8 mouse cellular contexts compared by ENCODE assay signal in the genomic region with DNA sequence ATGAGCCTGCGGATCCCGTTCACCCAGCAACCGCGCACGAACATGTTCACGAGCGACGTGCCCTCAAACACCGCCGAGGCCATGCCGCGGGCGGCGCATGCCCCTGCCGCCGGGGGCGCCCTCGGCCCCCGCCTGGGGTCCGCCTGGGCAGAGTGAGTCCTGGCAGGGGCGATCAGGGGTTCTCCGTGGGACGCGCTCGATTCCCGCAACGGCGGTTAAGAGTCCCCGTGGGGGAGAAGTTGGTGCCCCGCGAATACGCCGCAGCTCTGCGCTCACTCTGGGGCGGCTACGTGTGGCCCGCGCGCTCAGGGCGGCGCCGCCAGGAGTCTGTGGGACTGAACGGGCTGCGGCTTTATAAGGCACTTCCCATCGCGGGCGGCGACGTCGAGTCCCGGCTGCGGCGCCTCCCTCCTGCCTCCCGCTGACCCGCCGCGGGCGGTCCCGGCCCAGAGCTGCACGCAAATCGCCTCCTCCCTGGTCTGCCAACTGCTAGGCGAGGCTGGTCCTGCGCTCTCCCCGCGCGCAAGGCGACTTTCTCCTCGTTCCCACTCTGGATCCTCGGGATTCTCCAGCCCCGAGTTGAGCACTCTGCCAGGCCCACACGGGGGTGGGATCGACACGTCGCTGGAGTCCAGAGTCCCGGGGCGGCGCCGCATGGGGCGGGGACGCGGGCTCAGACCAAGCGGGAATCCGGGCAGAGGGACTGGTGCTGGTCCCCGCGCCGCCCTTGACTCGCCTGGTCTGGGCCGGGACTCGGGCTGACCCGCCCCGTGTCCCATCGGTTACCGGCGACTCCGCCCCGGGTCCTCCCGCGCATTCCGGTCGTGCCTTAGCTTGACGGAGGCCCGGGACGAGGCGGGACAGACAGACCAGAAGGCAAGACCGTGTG. TPM values are rescaled to one million over a fixed set of nuclear protein-coding genes. Genes with fewer than 3 reads are reported as not detected.
A peak's percentile ranks its signal among the peaks of the same experiment; 100 is the strongest.
DNase-seq lines count a peak whose midpoint lies in the region; ATAC-seq and TF ChIP-seq lines count a peak whose summit lies in the region.

No protein-coding gene starts in this region.

- H3K4me2 ChIP-seq in hindbrain, embryonic 12.5 days (replicated peaks) = peak overlapping the region; percentile 91

- peak; percentile 69 for ATAC-seq in hindbrain, embryonic 12.5 days (ENCODE audit: low FRiP score)

- no peak for TF ChIP-seq CTCF in bone marrow macrophage, adult 2 months (IDR thresholded peaks at IDR 0.05; ENCODE audit: low read depth, low read length)

- DNase-seq in ES-CJ7 (ENCODE audit: low read depth, low spot score) = peak; percentile 57
- peak; percentile 75 for DNase-seq in gastrocnemius, adult 18-20 months (ENCODE audit: low spot score)
- peak; percentile 48 to 52 for DNase-seq in layer of hippocampus, postnatal 36 days
- DNase-seq in lung, postnatal 4 days = peak; percentile 88 to 91
- DNase-seq in right cerebral cortex, postnatal 10 days (ENCODE audit: low spot score in 2 of 2) = peak; percentile 57 to 65
- DNase-seq in urinary bladder, postnatal 10 days (ENCODE audit: low spot score) = peak; percentile 51

- H3K9ac ChIP-seq in hindbrain, embryonic 12.5 days = peak overlapping the region; percentile 63

- no peak overlapping the region for H3K27ac ChIP-seq in bone marrow macrophage, adult 2 months (ENCODE audit: insufficient read depth, low read depth, low read length)
- H3K27ac ChIP-seq in hindbrain, embryonic 12.5 days = 0 out of 2 replicates have a peak overlapping the region, but pooled peaks have one; percentile 9

- peak overlapping the region; percentile 61 for H3K4me3 ChIP-seq in bone marrow macrophage, adult 2 months (ENCODE audit: insufficient read depth, low read length)
- peak overlapping the region; percentile 52 for H3K4me3 ChIP-seq in hindbrain, embryonic 12.5 days

- no peaks in the 10 kb centered on the region for H3K9me3 ChIP-seq in hindbrain, embryonic 12.5 days (replicated peaks)

- H3K36me3 ChIP-seq in hindbrain, embryonic 12.5 days = no peaks in the 10 kb centered on the region

- TF ChIP-seq POLR2A in bone marrow macrophage, adult 2 months (IDR thresholded peaks at IDR 0.05; ENCODE audit: borderline replicate concordance, low read depth, low read length) = no peak

- peaks cover 52% of the 10 kb centered on the region for H3K27me3 ChIP-seq in hindbrain, embryonic 12.5 days

- H3K4me1 ChIP-seq in bone marrow macrophage, adult 2 months (ENCODE audit: control insufficient read depth, insufficient read depth, low read length) = no peaks in the 10 kb centered on the region
- peaks cover 22% of the 10 kb centered on the region for H3K4me1 ChIP-seq in hindbrain, embryonic 12.5 days

- WGBS in hindbrain, embryonic 12.5 days = under 1% methylated on average over 104 of the region's 105 CpGs

RNA-seq across cellular contexts. Expression of a gene that starts 0.7 kb away (rescaled TPM):
- 0.39 and 1.4 TPM in 2 replicates for polyA plus RNA-seq in bone marrow macrophage, adult 2 months (2012; ENCODE audit: insufficient read depth, insufficient read length, missing spikeins)
- total RNA-seq in gastrocnemius, adult 18-20 months (2021) = 1 to 10 TPM; 4.6 to 7.2 TPM
- polyA plus RNA-seq in hindbrain, embryonic 12.5 days (2016; fragmentation: Nextera tagmentation; extraction: Ambion mirVana) = 7.9 and 10.6 TPM in 2 replicates
- total RNA-seq in layer of hippocampus, postnatal 36 days (2021) = 10 to 100 TPM; 17.7 to 18.3 TPM
